Mouse (Mus musculus) neural tube, embryonic 13.5 days (tissue): ENCODE results near the gene Odf3l2. TPM values are rescaled to one million over a fixed set of nuclear protein-coding genes. Genes with fewer than 3 reads are reported as not detected.
A peak's percentile ranks its signal among the peaks of the same experiment; 100 is the strongest.

Experiments
- ATAC-seq: fragments of 200-750 bp; cut with Nextera tagmentation; 2 replicates; pipeline ENCODE4 v1.8.0; 2017; ENCODE audit warnings: low read depth, mild to moderate bottlenecking, moderate TSS enrichment, moderate library complexity
- H3K27ac ChIP-seq: fragments of 300-500 bp; sonication (generic); replicated peaks from 2 replicates; pipeline ENCODE4 v1.5.1; 2015; ENCODE audit warnings: moderate library complexity, mild to moderate bottlenecking, inconsistent platforms
- H3K27me3 ChIP-seq: fragments of 300-500 bp; sonication (generic); 2 replicates; pipeline ENCODE4 v1.6.1; 2015; ENCODE audit warnings: mild to moderate bottlenecking, inconsistent platforms
- H3K36me3 ChIP-seq: fragments of 300-500 bp; sonication (generic); 2 replicates; pipeline ENCODE4 v1.6.1; 2015; ENCODE audit warnings: mild to moderate bottlenecking, inconsistent platforms
- H3K4me1 ChIP-seq: fragments of 300-500 bp; sonication (generic); replicated peaks from 2 replicates; pipeline ENCODE4 v1.6.1; 2015; ENCODE audit warnings: inconsistent platforms
- H3K4me2 ChIP-seq: fragments of 300-500 bp; sonication (generic); 2 replicates; pipeline ENCODE4 v1.6.1; 2015; ENCODE audit warnings: inconsistent platforms, mild to moderate bottlenecking, moderate library complexity
- H3K4me3 ChIP-seq: fragments of 300-500 bp; sonication (generic); 2 replicates; pipeline ENCODE4 v1.5.1; 2015; ENCODE audit warnings: mild to moderate bottlenecking, inconsistent platforms
- H3K9ac ChIP-seq: fragments of 300-500 bp; sonication (generic); 2 replicates; pipeline ENCODE4 v1.6.1; 2015; ENCODE audit warnings: moderate library complexity, mild to moderate bottlenecking, inconsistent platforms
- H3K9me3 ChIP-seq: fragments of 300-500 bp; sonication (generic); 2 replicates; pipeline ENCODE4 v1.6.1; 2016; ENCODE audit warnings: inconsistent platforms
- WGBS: fragments of 180-500 bp; shearing (Covaris S2); methylation state at CpG from one replicate; pipeline ENCODE4 v1.1.7; 2015; 5-methylcytosine and 5-hydroxymethylcytosine counted together
- polyA plus RNA-seq: library from polyadenylated mRNA; unstranded; fragments of >200 nt; fragmentation: Nextera tagmentation; extraction: Ambion mirVana; gene quantifications from 2 replicates; pipeline ENCODE4 v1.2.1, GENCODE M21; 2015

Odf3l2 gene
- polyA plus RNA-seq, 1 experiment from 2014 or later: not detected

DNA sequence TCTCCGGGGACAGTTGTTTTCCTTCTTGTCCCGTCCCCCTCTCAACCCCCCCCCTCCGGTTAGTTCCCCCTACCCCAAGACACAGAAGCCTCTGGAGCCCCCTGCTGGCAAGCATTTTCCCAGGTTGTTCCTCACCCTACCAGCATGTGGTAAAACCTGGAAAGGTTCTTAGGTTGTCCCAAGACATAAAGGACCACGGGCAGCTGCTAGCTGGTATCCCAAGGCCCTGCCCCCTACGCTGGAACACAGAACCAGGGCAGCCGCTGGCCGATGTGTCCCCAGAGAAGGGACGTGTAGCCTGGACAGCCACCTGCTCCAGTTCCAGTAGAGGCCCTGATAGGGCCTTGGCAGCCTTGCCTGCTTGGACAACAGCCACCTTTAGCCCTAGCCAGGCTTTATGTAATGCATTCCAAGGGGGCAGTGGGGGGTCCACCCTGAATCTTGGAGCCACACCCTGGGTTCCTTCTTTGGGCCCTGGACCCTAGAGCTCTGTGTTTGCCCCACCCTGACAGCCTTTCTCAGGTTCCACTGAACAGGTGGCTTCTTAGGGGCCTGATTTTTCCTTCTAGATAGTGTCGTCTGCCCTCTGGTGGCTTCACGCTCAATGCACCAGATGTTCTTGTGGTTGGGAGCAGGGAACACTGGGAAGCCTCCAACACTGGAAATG lies 37.5 kb upstream of the Odf3l2 start:
- no peak for ATAC-seq
- H3K9ac ChIP-seq: peak overlapping the region; percentile 91
- peaks cover 38% of the 10 kb centered on the region for H3K36me3 ChIP-seq
- H3K9me3 ChIP-seq: no peaks in the 10 kb centered on the region
- H3K27me3 ChIP-seq: no peaks in the 10 kb centered on the region
- H3K4me3 ChIP-seq: peak overlapping the region; percentile 85
- peak overlapping the region; percentile 67 for H3K27ac ChIP-seq
- peaks cover 25% of the 10 kb centered on the region for H3K4me1 ChIP-seq
- H3K4me2 ChIP-seq: peak overlapping the region; percentile 98
- 6% methylated on average over 10 of the region's 10 CpGs for WGBS

GRCm38 (mm10) chr10:79682551-79682915 lies 37.0 kb upstream of the Odf3l2 start:
- peak overlapping the region; percentile 67 for H3K27ac ChIP-seq
- peak overlapping the region; percentile 98 for H3K4me2 ChIP-seq
- WGBS: 1% methylated on average over 10 of the region's 10 CpGs
- peak overlapping the region; percentile 91 for H3K9ac ChIP-seq
- H3K4me1 ChIP-seq: peaks cover 25% of the 10 kb centered on the region
- H3K36me3 ChIP-seq: peaks cover 32% of the 10 kb centered on the region
- peak overlapping the region; percentile 85 for H3K4me3 ChIP-seq
- no peaks in the 10 kb centered on the region for H3K27me3 ChIP-seq
- no peaks in the 10 kb centered on the region for H3K9me3 ChIP-seq
- ATAC-seq: no peak; the same call in 1 of the 2 replicates

GRCm38 (mm10) chr10:79681591-79682245 lies 36.2 kb upstream of the Odf3l2 start, which contains the start of gene Cdc34:
Cdc34 (plus strand) TSS chr10:79682195.
- H3K4me1 ChIP-seq: peaks cover 25% of the 10 kb centered on the region
- H3K27ac ChIP-seq: peak within 1 kb of the TSS; percentile 86
- peaks cover 28% of the 10 kb centered on the region for H3K36me3 ChIP-seq
- H3K27me3 ChIP-seq: no peaks in the 10 kb centered on the region
- WGBS: under 1% methylated on average over 75 of the region's 84 CpGs
- peak; percentile 92 for ATAC-seq
- peak within 1 kb of the TSS; percentile 85 for H3K4me3 ChIP-seq
- H3K9me3 ChIP-seq: no peaks in the 10 kb centered on the region
- peak within 1 kb of the TSS; percentile 91 for H3K9ac ChIP-seq
- H3K4me2 ChIP-seq: peak within 1 kb of the TSS; percentile 98

GRCm38 (mm10) chr10:79680606-79681495 lies 35.3 kb upstream of the Odf3l2 start:
- no peaks in the 10 kb centered on the region for H3K9me3 ChIP-seq
- H3K9ac ChIP-seq: peak overlapping the region; percentile 69
- peaks cover 28% of the 10 kb centered on the region for H3K36me3 ChIP-seq
- peak overlapping the region; percentile 86 for H3K27ac ChIP-seq
- H3K4me2 ChIP-seq: peak overlapping the region; percentile 98
- H3K4me3 ChIP-seq: peak overlapping the region; percentile 85
- WGBS: 41% methylated on average over 11 of the region's 11 CpGs
- peak; percentile 42 for ATAC-seq
- H3K27me3 ChIP-seq: no peaks in the 10 kb centered on the region
- peaks cover 25% of the 10 kb centered on the region for H3K4me1 ChIP-seq

DNA sequence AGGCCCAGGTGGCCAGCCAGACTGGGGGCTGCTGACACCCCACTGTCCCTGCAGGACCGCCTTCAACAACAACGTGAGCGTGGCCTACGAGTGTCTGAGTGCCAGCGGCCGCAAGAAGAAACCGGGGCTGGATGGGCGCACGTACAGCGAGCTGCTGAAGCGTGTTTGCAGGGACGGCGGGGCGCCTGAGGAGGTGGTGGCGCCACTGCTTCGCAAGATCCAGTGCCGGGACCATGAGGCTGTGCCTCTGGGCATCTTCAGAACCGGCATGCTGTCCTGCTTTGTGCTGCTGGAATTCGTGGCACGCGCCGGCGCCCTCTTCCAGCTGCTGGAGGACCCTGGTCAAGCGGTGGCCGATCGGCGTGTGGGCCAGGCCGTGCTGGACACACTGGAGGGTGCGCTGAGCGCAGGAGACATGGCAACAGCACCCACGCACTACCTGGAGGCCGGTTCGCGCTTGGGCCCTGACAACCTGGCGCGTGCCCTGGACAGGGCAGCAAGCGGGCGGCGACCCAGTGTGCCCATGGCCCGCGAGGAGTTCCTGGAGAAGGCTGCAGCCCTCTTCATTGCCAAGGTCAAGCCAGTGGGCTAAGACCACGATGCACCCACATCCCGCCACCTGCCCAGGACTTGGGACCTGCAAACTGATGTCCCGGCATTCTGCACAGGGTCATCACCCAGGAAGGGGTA lies 30.0 kb upstream of the Odf3l2 start:
- Histone ChIP-seq H3K4me1 (peaks cover 16% of the 10 kb centered on the region), H3K4me3 (no peak overlapping the region), H3K27ac (no peak overlapping the region), H3K9ac (no peak overlapping the region), H3K4me2 (no peak overlapping the region), H3K27me3 (no peaks in the 10 kb centered on the region), H3K36me3 (peaks cover 35% of the 10 kb centered on the region), H3K9me3 (no peaks in the 10 kb centered on the region)
- ATAC-seq: no peak
- WGBS: 62% methylated on average over 44 of the region's 44 CpGs

- Histone ChIP-seq H3K4me1 (peaks cover 27% of the 10 kb centered on the region), H3K27ac (no peak overlapping the region), H3K27me3 (no peaks in the 10 kb centered on the region), H3K4me2 (no peak overlapping the region), H3K36me3 (peaks cover 35% of the 10 kb centered on the region), H3K9ac (no peak overlapping the region), H3K9me3 (no peaks in the 10 kb centered on the region), H3K4me3 (no peak overlapping the region)
- ATAC-seq: no peak
- WGBS: 100% methylated on average over 3 of the region's 3 CpGs
These were observed 27.5 kb upstream of the Odf3l2 start for GRCm38 (mm10) chr10:79673054-79673453.

DNA sequence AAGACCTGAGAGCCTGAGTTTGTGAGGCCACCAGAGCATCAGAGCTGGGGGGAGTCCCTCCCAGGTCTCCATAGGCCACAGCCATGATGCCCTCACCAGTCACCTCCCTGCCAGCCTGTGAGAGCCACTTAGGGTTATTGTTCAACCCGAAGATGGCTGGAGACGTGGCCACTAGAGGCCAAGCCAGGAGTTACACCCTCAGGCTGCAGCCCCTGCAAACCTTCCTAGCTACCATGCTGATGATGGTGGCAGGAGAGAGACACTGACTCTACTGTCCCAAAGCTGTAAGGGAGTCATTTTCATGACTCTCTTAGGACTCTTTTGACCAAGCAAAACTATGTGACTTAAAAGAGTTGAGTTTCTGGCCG lies 26.5 kb upstream of the Odf3l2 start:
- WGBS: 51% methylated on average over 3 of the region's 3 CpGs
- H3K9me3 ChIP-seq: no peaks in the 10 kb centered on the region
- no peak overlapping the region for H3K4me3 ChIP-seq
- no peaks in the 10 kb centered on the region for H3K27me3 ChIP-seq
- no peak overlapping the region for H3K27ac ChIP-seq
- H3K36me3 ChIP-seq: peaks cover 35% of the 10 kb centered on the region
- peaks cover 30% of the 10 kb centered on the region for H3K4me1 ChIP-seq
- no peak for ATAC-seq
- no peak overlapping the region for H3K9ac ChIP-seq
- no peak overlapping the region for H3K4me2 ChIP-seq

DNA sequence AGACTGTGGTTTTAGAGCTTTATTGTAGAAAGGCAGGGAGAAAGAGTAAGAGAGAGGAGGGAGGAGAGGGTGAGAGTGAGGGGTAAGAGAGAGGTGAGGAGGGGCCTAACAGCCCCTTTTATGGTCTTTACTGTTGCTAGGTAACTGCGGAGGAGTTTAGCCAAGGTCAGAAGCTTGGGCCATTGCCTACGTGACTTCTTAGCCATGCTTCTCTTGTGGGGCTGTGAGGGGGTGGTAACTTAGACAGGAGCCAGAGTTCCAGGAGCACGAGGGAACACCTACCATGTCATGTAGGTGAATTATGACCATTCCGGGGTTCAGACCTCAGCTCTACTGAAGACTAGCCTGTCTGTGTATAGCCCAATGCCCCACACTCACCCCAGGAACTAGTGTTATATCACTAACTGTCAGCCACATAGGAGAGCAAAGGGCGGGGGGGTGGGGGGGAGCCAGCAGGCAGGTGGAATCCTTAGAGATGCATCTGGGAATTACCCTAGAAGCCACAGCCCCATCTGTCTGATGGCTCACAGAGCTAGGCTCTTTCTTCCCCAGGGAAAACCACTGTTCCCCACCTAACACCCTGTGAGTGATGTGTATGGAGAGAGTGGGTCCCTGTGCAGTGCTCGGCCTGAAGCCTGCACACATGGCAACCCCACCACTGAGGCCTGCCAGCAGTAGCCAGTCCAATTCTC lies 26.0 kb upstream of the Odf3l2 start:
- Histone ChIP-seq H3K27ac (0 out of 2 replicates have a peak overlapping the region, but pooled peaks have one; percentile 98), H3K9me3 (no peaks in the 10 kb centered on the region), H3K36me3 (peaks cover 29% of the 10 kb centered on the region), H3K4me3 (peak overlapping the region; percentile 92; the same call in 1 of the 2 replicates), H3K9ac (peak overlapping the region; percentile 95), H3K27me3 (no peaks in the 10 kb centered on the region), H3K4me1 (peaks cover 30% of the 10 kb centered on the region), H3K4me2 (peak overlapping the region; percentile 99)
- 25% methylated on average over 6 of the region's 6 CpGs for WGBS
- ATAC-seq: no peak

DNA sequence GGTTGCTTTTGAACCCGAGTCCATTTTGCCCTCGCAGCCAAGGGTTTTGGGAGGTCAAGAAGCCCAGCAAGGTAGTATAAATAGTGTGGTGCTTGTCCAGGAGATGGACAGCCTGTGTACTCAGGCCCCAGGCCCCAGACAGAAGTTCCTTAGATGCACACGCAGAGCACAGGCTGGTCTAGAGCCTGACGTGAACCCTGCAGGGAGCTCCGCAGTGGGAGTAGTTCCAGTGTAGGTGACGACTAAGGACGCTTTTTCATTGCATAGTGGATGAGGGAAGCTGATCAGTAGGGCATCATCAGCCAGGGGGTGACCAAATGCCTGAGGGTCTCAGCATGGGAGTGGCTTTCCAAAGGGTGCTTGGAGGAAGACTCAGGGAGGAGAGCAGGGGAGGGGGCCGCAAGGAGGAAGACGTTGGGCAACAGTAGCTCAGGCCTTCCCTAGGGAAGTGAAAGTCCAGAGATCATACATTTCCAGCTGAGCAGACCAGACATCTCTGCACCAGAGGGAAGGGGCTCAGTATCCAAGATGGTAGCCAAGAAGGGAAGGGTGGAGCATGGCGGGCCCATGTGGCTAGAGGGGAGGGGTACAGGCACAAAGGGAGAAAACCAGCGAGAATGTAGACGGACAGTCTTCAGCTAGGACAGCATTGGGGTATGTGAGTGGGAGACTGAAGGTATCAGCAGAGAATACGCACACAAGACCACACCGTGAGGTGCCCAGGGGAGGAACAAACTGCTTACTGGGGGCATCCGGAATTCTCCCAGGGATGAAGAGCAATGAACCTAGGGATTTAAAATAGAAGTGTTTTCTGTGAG lies 24.7 kb upstream of the Odf3l2 start:
- peak overlapping the region; percentile 98 for H3K27ac ChIP-seq
- no peaks in the 10 kb centered on the region for H3K27me3 ChIP-seq
- peak overlapping the region; percentile 95 for H3K9ac ChIP-seq
- WGBS: 26% methylated on average over 15 of the region's 15 CpGs
- peaks cover 17% of the 10 kb centered on the region for H3K36me3 ChIP-seq
- H3K4me1 ChIP-seq: peaks cover 30% of the 10 kb centered on the region
- peak overlapping the region; percentile 92 for H3K4me3 ChIP-seq
- ATAC-seq: peak; percentile 28
- H3K9me3 ChIP-seq: no peaks in the 10 kb centered on the region
- H3K4me2 ChIP-seq: peak overlapping the region; percentile 99

DNA sequence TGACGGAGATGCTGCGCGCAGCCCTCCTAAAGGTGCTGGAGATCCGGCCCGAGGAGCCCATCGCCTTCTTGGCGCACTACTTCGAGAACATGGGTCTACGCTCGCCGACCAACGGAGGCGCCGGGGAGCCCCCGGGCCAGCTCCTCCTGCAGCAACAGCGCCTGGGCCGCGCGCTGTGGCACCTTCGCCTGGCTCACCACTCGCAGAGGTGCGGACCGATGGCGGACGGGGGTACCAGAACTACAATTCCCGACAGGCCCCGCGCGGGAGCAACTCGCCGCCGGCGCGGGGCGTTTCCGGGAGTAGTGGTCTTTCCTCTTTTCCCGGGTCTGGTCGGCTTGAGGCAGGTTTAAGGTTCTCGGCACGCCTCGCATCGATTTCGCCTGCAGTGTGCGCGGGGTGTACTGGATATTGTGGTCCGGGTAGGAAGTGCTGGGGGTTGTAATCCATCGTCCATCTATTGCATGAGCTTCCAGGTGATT lies 24.1 kb upstream of the Odf3l2 start:
- peak overlapping the region; percentile 92 for H3K4me3 ChIP-seq
- H3K4me1 ChIP-seq: peaks cover 30% of the 10 kb centered on the region
- peak; percentile 65 for ATAC-seq
- no peaks in the 10 kb centered on the region for H3K27me3 ChIP-seq
- H3K4me2 ChIP-seq: peak overlapping the region; percentile 99
- H3K9me3 ChIP-seq: no peaks in the 10 kb centered on the region
- peak overlapping the region; percentile 95 for H3K9ac ChIP-seq
- H3K27ac ChIP-seq: peak overlapping the region; percentile 98
- H3K36me3 ChIP-seq: peaks cover 14% of the 10 kb centered on the region
- under 1% methylated on average over 47 of the region's 47 CpGs for WGBS
